Comparison of ENCODE assay signal across 17 mouse cellular contexts in the genomic region with DNA sequence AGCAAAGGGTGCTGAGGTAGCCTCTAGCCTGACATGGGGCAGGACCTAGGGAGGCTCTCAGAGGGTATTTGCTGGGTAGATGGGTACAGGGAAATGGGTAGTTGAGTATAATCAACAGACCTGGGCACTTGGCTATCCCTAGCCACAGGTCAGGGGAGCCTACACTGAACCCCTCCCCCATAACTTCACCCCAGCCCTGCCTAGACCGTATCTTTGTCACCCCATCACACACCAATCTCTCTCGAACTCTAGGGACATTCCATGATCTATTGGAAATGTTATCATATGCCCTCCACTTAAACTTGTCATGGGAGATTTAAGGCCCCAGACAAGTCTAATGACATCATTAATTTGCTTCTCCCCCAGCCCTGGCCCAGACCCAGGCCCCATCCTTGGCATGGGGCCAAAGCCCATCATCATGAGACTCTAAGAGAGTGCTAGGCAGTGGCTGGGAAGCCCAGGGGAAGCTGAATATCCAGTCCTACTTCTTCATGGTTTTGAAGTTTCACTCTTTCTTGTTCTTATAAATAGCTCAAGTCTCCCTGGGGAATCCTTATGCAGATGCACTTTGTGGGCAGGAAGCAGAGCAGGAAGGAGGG.
DNase-seq lines count a peak whose midpoint lies in the region; ATAC-seq and TF ChIP-seq lines count a peak whose summit lies in the region.
"Had no signal": no experiment of that assay in that cellular context is flagged by ENCODE, and none has a peak within 500 bp of the region (broad histone marks: within the 10 kb centered on the region; RNA-seq: fewer than 3 reads in every experiment).

No protein-coding gene starts in this region.

- H3K27me3 ChIP-seq in hindbrain, embryonic 14.5 days (ENCODE audit: control insufficient read depth, insufficient read depth, low read length), result no peaks in the 10 kb centered on the region
- H3K27me3 ChIP-seq in hindbrain, embryonic 12.5 days, result no peaks in the 10 kb centered on the region
- H3K27me3 ChIP-seq in lung, embryonic 14.5 days (ENCODE audit: insufficient read depth, low read length), result no peaks in the 10 kb centered on the region
- H3K27me3 ChIP-seq in neural tube, embryonic 14.5 days (ENCODE audit: control insufficient read depth, insufficient read depth, low read length), result no peaks in the 10 kb centered on the region
- H3K27me3 ChIP-seq: embryonic facial prominence, embryonic 13.5 days had no signal

- H3K36me3 ChIP-seq in hindbrain, embryonic 14.5 days (replicated peaks; ENCODE audit: control insufficient read depth, insufficient read depth), result no peaks in the 10 kb centered on the region
- H3K36me3 ChIP-seq in hindbrain, embryonic 12.5 days, result no peaks in the 10 kb centered on the region
- no peaks in the 10 kb centered on the region for H3K36me3 ChIP-seq in lung, embryonic 14.5 days (ENCODE audit: insufficient read depth)
- H3K36me3 ChIP-seq in neural tube, embryonic 14.5 days (ENCODE audit: control insufficient read depth, insufficient read depth, low read length), result no peaks in the 10 kb centered on the region
- H3K36me3 ChIP-seq: embryonic facial prominence, embryonic 13.5 days; forebrain, embryonic 10.5 days; G1E; heart, embryonic 15.5 days had no signal

- no peak for DNase-seq in hindbrain, embryonic 14.5 days (ENCODE audit: low spot score)
- peak; percentile 83 for DNase-seq in lung, embryonic 14.5 days
- DNase-seq in lung, postnatal 36 days, result no peak
- peak; percentile 48 for DNase-seq in retina, postnatal 1 day
- DNase-seq in retina, embryonic 14.5 days (ENCODE audit: low spot score), result no peak
- no peak for DNase-seq in spleen, adult 18-20 months
- DNase-seq: adrenal gland, adult 8-10 months; cerebellum, adult 11-12 months; gastrocnemius, postnatal 36 days had no signal

- H3K4me3 ChIP-seq in hindbrain, embryonic 14.5 days (replicated peaks; ENCODE audit: low read length), result no peak overlapping the region
- no peak overlapping the region for H3K4me3 ChIP-seq in hindbrain, embryonic 12.5 days
- H3K4me3 ChIP-seq in lung, embryonic 14.5 days (ENCODE audit: low read depth, low read length), result no peak overlapping the region
- no peak overlapping the region for H3K4me3 ChIP-seq in neural tube, embryonic 14.5 days (ENCODE audit: low read depth, low read length)
- H3K4me3 ChIP-seq: embryonic facial prominence, embryonic 13.5 days; forebrain, embryonic 10.5 days; heart, embryonic 15.5 days; myocyte had no signal

- no peaks in the 10 kb centered on the region for H3K4me1 ChIP-seq in hindbrain, embryonic 14.5 days (replicated peaks; ENCODE audit: control insufficient read depth, insufficient read depth, low read length)
- H3K4me1 ChIP-seq in hindbrain, embryonic 12.5 days, result no peaks in the 10 kb centered on the region; the same call in 1 of the 2 replicates
- H3K4me1 ChIP-seq in lung, embryonic 14.5 days (ENCODE audit: insufficient read depth), result peaks cover 11% of the 10 kb centered on the region
- H3K4me1 ChIP-seq in neural tube, embryonic 14.5 days (ENCODE audit: control insufficient read depth, insufficient read depth, low read length), result no peaks in the 10 kb centered on the region

- no peak overlapping the region for H3K27ac ChIP-seq in hindbrain, embryonic 14.5 days
- no peak overlapping the region for H3K27ac ChIP-seq in hindbrain, embryonic 12.5 days
- H3K27ac ChIP-seq in lung, embryonic 14.5 days (ENCODE audit: low read depth), result no peak overlapping the region
- no peak overlapping the region for H3K27ac ChIP-seq in neural tube, embryonic 14.5 days (ENCODE audit: low read depth, low read length)
- H3K27ac ChIP-seq: embryonic facial prominence, embryonic 13.5 days; forebrain, embryonic 10.5 days; heart, embryonic 15.5 days; liver, embryonic 14.5 days had no signal

- 78% methylated on average over 2 of the region's 2 CpGs for WGBS in hindbrain, embryonic 14.5 days
- WGBS in hindbrain, embryonic 12.5 days, result 75% methylated on average over 2 of the region's 2 CpGs
- WGBS in lung, embryonic 14.5 days, result 33% methylated on average over 2 of the region's 2 CpGs
- WGBS in neural tube, embryonic 14.5 days, result 67% methylated on average over 2 of the region's 2 CpGs

- no peak for TF ChIP-seq CTCF in lung, embryonic 14.5 days (IDR thresholded peaks at IDR 0.05; ENCODE audit: low read depth)

- ATAC-seq in hindbrain, embryonic 14.5 days (ENCODE audit: low FRiP score), result peak; percentile 46; the same call in 1 of the 2 replicates
- no peak for ATAC-seq in hindbrain, embryonic 12.5 days (ENCODE audit: low FRiP score)
- peak; percentile 78 for ATAC-seq in lung, embryonic 14.5 days (ENCODE audit: insufficient read depth)
- peak; percentile 60; the same call in 1 of the 2 replicates for ATAC-seq in neural tube, embryonic 14.5 days (ENCODE audit: low read depth)

- no peaks in the 10 kb centered on the region for H3K9me3 ChIP-seq in hindbrain, embryonic 14.5 days (ENCODE audit: control insufficient read depth, low read length)
- no peaks in the 10 kb centered on the region for H3K9me3 ChIP-seq in hindbrain, embryonic 12.5 days (replicated peaks)
- H3K9me3 ChIP-seq in lung, embryonic 14.5 days (ENCODE audit: low read depth, low read length), result no peaks in the 10 kb centered on the region
- no peaks in the 10 kb centered on the region for H3K9me3 ChIP-seq in neural tube, embryonic 14.5 days (ENCODE audit: control insufficient read depth, low read length)
- H3K9me3 ChIP-seq: embryonic facial prominence, embryonic 13.5 days; forebrain, embryonic 10.5 days; heart, embryonic 15.5 days had no signal

- H3K4me2 ChIP-seq in hindbrain, embryonic 14.5 days (replicated peaks), result no peak overlapping the region
- no peak overlapping the region for H3K4me2 ChIP-seq in hindbrain, embryonic 12.5 days (replicated peaks)
- no peak overlapping the region for H3K4me2 ChIP-seq in lung, embryonic 14.5 days
- no peak overlapping the region for H3K4me2 ChIP-seq in neural tube, embryonic 14.5 days (ENCODE audit: low read depth, low read length)
- H3K4me2 ChIP-seq: embryonic facial prominence, embryonic 13.5 days; heart, embryonic 15.5 days had no signal

- H3K9ac ChIP-seq in hindbrain, embryonic 14.5 days, result no peak overlapping the region
- H3K9ac ChIP-seq in hindbrain, embryonic 12.5 days, result no peak overlapping the region
- H3K9ac ChIP-seq in lung, embryonic 14.5 days, result no peak overlapping the region
- H3K9ac ChIP-seq in neural tube, embryonic 14.5 days (replicated peaks; ENCODE audit: low read depth, low read length), result no peak overlapping the region
- H3K9ac ChIP-seq: embryonic facial prominence, embryonic 13.5 days; heart, embryonic 15.5 days; liver, embryonic 14.5 days had no signal

Comparison
In these comparisons a context has a peak if more than half of its experiments do, and no peak if none do; other contexts are left out.
1. DNase-seq: peak in lung, embryonic 14.5 days (single experiment) and retina, postnatal 1 day (single experiment); none in hindbrain, embryonic 14.5 days (single experiment), lung, postnatal 36 days (single experiment), retina, embryonic 14.5 days (single experiment) and spleen, adult 18-20 months (0 of 2).